Comparison of ENCODE assay signal across 18 mouse cellular contexts in the genomic region with DNA sequence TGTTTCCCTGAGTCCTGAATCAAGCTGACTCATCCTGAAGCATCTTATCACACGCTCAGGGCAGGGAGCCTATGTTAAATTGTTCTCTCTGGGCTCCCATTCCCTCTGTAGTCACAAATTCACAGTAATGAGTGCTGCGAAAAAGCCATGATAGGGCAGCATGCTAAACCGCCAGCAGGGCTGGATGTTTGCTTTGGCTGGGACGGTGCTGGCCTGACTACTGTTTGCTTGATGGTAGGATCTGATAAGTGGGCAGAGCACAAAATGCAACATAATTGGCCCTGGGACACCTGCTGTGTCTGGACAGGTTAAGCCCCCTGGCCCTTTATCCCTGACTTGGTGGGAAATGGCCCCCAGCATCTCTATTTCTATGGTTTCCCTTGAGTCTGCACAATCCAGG. TPM values are rescaled to one million over a fixed set of nuclear protein-coding genes. Genes with fewer than 3 reads are reported as not detected.
"Had no signal": no experiment of that assay in that cellular context is flagged by ENCODE, and none has a peak within 500 bp of the region (broad histone marks: within the 10 kb centered on the region; RNA-seq: fewer than 3 reads in every experiment).

No protein-coding gene starts in this region.

- DNase-seq: kidney, adult 18-20 months; kidney, postnatal 10 days; kidney, postnatal 4 days; left cerebral cortex, postnatal 4 days; liver, embryonic 13.5 days; lung, adult 18-20 months; lung, postnatal 36 days; right cerebral cortex, postnatal 25 days; thymus, postnatal 4 days had no signal

RNA-seq across cellular contexts. Expression of a gene that starts 22.4 kb away (rescaled TPM):
- total RNA-seq: layer of hippocampus, adult 8-10 months; layer of hippocampus, postnatal 14 days; left cerebral cortex, adult 18-20 months; left cerebral cortex, postnatal 10 days; left cerebral cortex, postnatal 4 days; megakaryocyte progenitor cell, adult 5-6 weeks had no signal
- polyA plus RNA-seq: kidney, embryonic 14.5 days; limb, embryonic 13.5 days; midbrain, postnatal 0 days; neural tube, embryonic 14.5 days had no signal
